Mouse (Mus musculus) liver, embryonic 11.5 days (tissue): ENCODE results near the gene Ppp2r5e. TPM values are rescaled to one million over a fixed set of nuclear protein-coding genes. Genes with fewer than 3 reads are reported as not detected.

Experiments used
- ATAC-seq: fragments of 200-750 bp; cut with Nextera tagmentation; replicated peaks from 2 replicates; pipeline ENCODE4 v1.8.0; 2017; ENCODE audit warnings: moderate number of reproducible peaks, mild to moderate bottlenecking, moderate TSS enrichment, moderate library complexity; ENCODE audit not compliant: low FRiP score
- DNase-seq: peaks from one replicate; pipeline ENCODE4 v3.0.0-alpha.2; 2017; ENCODE audit warnings: low spot score
- H3K27ac ChIP-seq: fragments of 300-500 bp; sonication (generic); 2 replicates; pipeline ENCODE4 v1.5.1; 2014; ENCODE audit warnings: mild to moderate bottlenecking, low read depth, low read length, control low read depth
- H3K27me3 ChIP-seq: fragments of 300-500 bp; sonication (generic); replicated peaks from 2 replicates; pipeline ENCODE4 v1.6.1; 2014; ENCODE audit warnings: low read length, mixed read lengths; ENCODE audit not compliant: control insufficient read depth, insufficient read depth
- H3K36me3 ChIP-seq: fragments of 300-500 bp; sonication (generic); 2 replicates; pipeline ENCODE4 v1.6.1; 2014; ENCODE audit warnings: mild to moderate bottlenecking, low read length, moderate library complexity, mixed read lengths; ENCODE audit not compliant: control insufficient read depth, insufficient read depth
- H3K4me1 ChIP-seq: fragments of 300-500 bp; sonication (generic); replicated peaks from 2 replicates; pipeline ENCODE4 v1.6.1; 2014; ENCODE audit warnings: low read length, mixed read lengths; ENCODE audit not compliant: control insufficient read depth, insufficient read depth
- H3K4me2 ChIP-seq: fragments of 300-500 bp; sonication (generic); 2 replicates; pipeline ENCODE4 v1.6.1; 2014; ENCODE audit warnings: mild to moderate bottlenecking, control low read depth, moderate library complexity
- H3K4me3 ChIP-seq: fragments of 300-500 bp; sonication (generic); 2 replicates; pipeline ENCODE4 v1.5.1; 2014; ENCODE audit warnings: low read depth, low read length, control low read depth
- H3K9ac ChIP-seq: fragments of 300-500 bp; sonication (generic); 2 replicates; pipeline ENCODE4 v1.6.1; 2014; ENCODE audit warnings: low read depth, low read length, control low read depth
- H3K9me3 ChIP-seq: fragments of 300-500 bp; sonication (generic); 2 replicates; pipeline ENCODE4 v1.6.1; 2016; ENCODE audit warnings: low read length, inconsistent platforms, mixed read lengths; ENCODE audit not compliant: control insufficient read depth
- WGBS: fragments of 180-500 bp; shearing (Covaris S2); extraction: QIAGEN DNeasy Blood & Tissue Kit; methylation state at CpG from one replicate; pipeline ENCODE4 v1.1.7; 2014; 5-methylcytosine and 5-hydroxymethylcytosine counted together
- polyA plus RNA-seq: library from polyadenylated mRNA; unstranded; fragments of >200 nt; fragmentation: Nextera tagmentation; extraction: Ambion mirVana; gene quantifications from 2 replicates; pipeline ENCODE4 v1.2.1, GENCODE M21; 2014

Ppp2r5e gene
- polyA plus RNA-seq, 1 experiment from 2014 or later: 10.7 TPM

- Histone ChIP-seq H3K9ac (no peak overlapping the region), H3K4me3 (no peak overlapping the region), H3K9me3 (no peaks in the 10 kb centered on the region), H3K27ac (no peak overlapping the region), H3K27me3 (no peaks in the 10 kb centered on the region), H3K36me3 (no peaks in the 10 kb centered on the region), H3K4me2 (no peak overlapping the region), H3K4me1 (peaks cover 21% of the 10 kb centered on the region)
- 88% methylated on average over 3 of the region's 3 CpGs for WGBS
- no peak for DNase-seq
- ATAC-seq: no peak
Observed at GRCm38 (mm10) chr12:75539228-75539627, 56.8 kb downstream of the Ppp2r5e start.

- 73% methylated on average over 6 of the region's 6 CpGs for WGBS
- H3K9ac ChIP-seq: no peak overlapping the region
- ATAC-seq: no peak
- H3K9me3 ChIP-seq: no peaks in the 10 kb centered on the region
- no peak overlapping the region for H3K4me2 ChIP-seq
- peaks cover 21% of the 10 kb centered on the region for H3K4me1 ChIP-seq
- H3K36me3 ChIP-seq: no peaks in the 10 kb centered on the region
- H3K27me3 ChIP-seq: no peaks in the 10 kb centered on the region
- H3K27ac ChIP-seq: no peak overlapping the region
- no peak overlapping the region for H3K4me3 ChIP-seq
- DNase-seq: no peak
Observed at GRCm38 (mm10) chr12:75537673-75538423, 58.2 kb downstream of the Ppp2r5e start.

- Histone ChIP-seq H3K4me2 (peak overlapping the region; percentile 17; the same call in 1 of the 2 replicates), H3K36me3 (no peaks in the 10 kb centered on the region), H3K27me3 (no peaks in the 10 kb centered on the region), H3K4me1 (peaks cover 21% of the 10 kb centered on the region), H3K4me3 (no peak overlapping the region), H3K27ac (no peak overlapping the region), H3K9ac (no peak overlapping the region), H3K9me3 (no peaks in the 10 kb centered on the region)
- 51% methylated on average over 7 of the region's 7 CpGs for WGBS
- ATAC-seq: no peak; the same call in 1 of the 2 replicates
- no peak for DNase-seq
Observed at GRCm38 (mm10) chr12:75537019-75537672, 58.9 kb downstream of the Ppp2r5e start.

GRCm38 (mm10) chr12:75536566-75536965 is 59.5 kb downstream of the Ppp2r5e start:
- peaks cover 24% of the 10 kb centered on the region for H3K4me1 ChIP-seq
- H3K36me3 ChIP-seq: no peaks in the 10 kb centered on the region
- no peak overlapping the region for H3K9ac ChIP-seq
- DNase-seq: no peak
- no peaks in the 10 kb centered on the region for H3K9me3 ChIP-seq
- H3K27me3 ChIP-seq: no peaks in the 10 kb centered on the region
- 81% methylated on average over 7 of the region's 7 CpGs for WGBS
- H3K27ac ChIP-seq: no peak overlapping the region
- no peak for ATAC-seq
- H3K4me2 ChIP-seq: no peak overlapping the region
- H3K4me3 ChIP-seq: no peak overlapping the region

GRCm38 (mm10) chr12:75533145-75533544 is 62.9 kb downstream of the Ppp2r5e start:
- Histone ChIP-seq H3K4me1 (peaks cover 23% of the 10 kb centered on the region), H3K9ac (no peak overlapping the region), H3K9me3 (no peaks in the 10 kb centered on the region), H3K27ac (no peak overlapping the region), H3K36me3 (no peaks in the 10 kb centered on the region), H3K4me2 (no peak overlapping the region), H3K27me3 (no peaks in the 10 kb centered on the region), H3K4me3 (no peak overlapping the region)
- no peak for ATAC-seq
- DNase-seq: no peak

GRCm38 (mm10) chr12:75531895-75532294 is 64.2 kb downstream of the Ppp2r5e start:
- Histone ChIP-seq H3K4me3 (no peak overlapping the region), H3K9me3 (no peaks in the 10 kb centered on the region), H3K27ac (no peak overlapping the region), H3K4me1 (peaks cover 10% of the 10 kb centered on the region), H3K27me3 (no peaks in the 10 kb centered on the region), H3K9ac (no peak overlapping the region), H3K36me3 (no peaks in the 10 kb centered on the region), H3K4me2 (no peak overlapping the region)
- DNase-seq (no peak), ATAC-seq (no peak)
- 85% methylated on average over 2 of the region's 2 CpGs for WGBS

GRCm38 (mm10) chr12:75528857-75529808 is 66.9 kb downstream of the Ppp2r5e start:
- DNase-seq (no peak), ATAC-seq (no peak; the same call in 1 of the 2 replicates)
- Histone ChIP-seq H3K27me3 (no peaks in the 10 kb centered on the region), H3K4me3 (no peak overlapping the region), H3K4me1 (peaks cover 5% of the 10 kb centered on the region), H3K9ac (no peak overlapping the region), H3K27ac (no peak overlapping the region), H3K4me2 (no peak overlapping the region), H3K36me3 (no peaks in the 10 kb centered on the region), H3K9me3 (no peaks in the 10 kb centered on the region)
- WGBS: 79% methylated on average over 7 of the region's 7 CpGs

GRCm38 (mm10) chr12:75528300-75528699 is 67.7 kb downstream of the Ppp2r5e start:
- WGBS: 91% methylated on average over 1 of the region's 1 CpGs
- no peak overlapping the region for H3K27ac ChIP-seq
- DNase-seq (no peak), ATAC-seq (no peak)
- no peaks in the 10 kb centered on the region for H3K27me3 ChIP-seq
- no peak overlapping the region for H3K4me2 ChIP-seq
- H3K9me3 ChIP-seq: no peaks in the 10 kb centered on the region
- H3K36me3 ChIP-seq: no peaks in the 10 kb centered on the region
- no peak overlapping the region for H3K9ac ChIP-seq
- H3K4me3 ChIP-seq: no peak overlapping the region
- H3K4me1 ChIP-seq: peaks cover 8% of the 10 kb centered on the region
